ENCODE assay signal across 8 mouse cellular contexts in genomic region chr1:150099790-150100333, GRCm38 (mm10). TPM values are rescaled to one million over a fixed set of nuclear protein-coding genes. Genes with fewer than 3 reads are reported as not detected.
DNase-seq lines count a peak whose midpoint lies in the region; ATAC-seq lines count a peak whose summit lies in the region.

Gene Ptgs2, plus strand, starts transcription at chr1:150100031.

- peak within 1 kb of the TSS; percentile 54 for H3K9ac ChIP-seq in forebrain, embryonic 16.5 days (replicated peaks; ENCODE audit: low read depth, low read length)

- WGBS in forebrain, embryonic 16.5 days, result 0% methylated on average over 26 of the region's 26 CpGs

- H3K9me3 ChIP-seq in forebrain, embryonic 16.5 days (ENCODE audit: control insufficient read depth, low read length), result no peaks in the 10 kb centered on the region

- ATAC-seq in forebrain, embryonic 16.5 days, result peak; percentile 92

- H3K4me1 ChIP-seq in forebrain, embryonic 16.5 days (replicated peaks; ENCODE audit: control insufficient read depth, insufficient read depth, low read length), result peaks cover 10% of the 10 kb centered on the region

- no peaks in the 10 kb centered on the region for H3K27me3 ChIP-seq in forebrain, embryonic 16.5 days (replicated peaks; ENCODE audit: control insufficient read depth, insufficient read depth, low read length)

- peak within 1 kb of the TSS; percentile 96 for H3K4me2 ChIP-seq in forebrain, embryonic 16.5 days (ENCODE audit: low read length)

- H3K27ac ChIP-seq in forebrain, embryonic 16.5 days (ENCODE audit: low read length), result no peak within 1 kb of the TSS

- H3K36me3 ChIP-seq in forebrain, embryonic 16.5 days (ENCODE audit: control insufficient read depth, insufficient read depth), result no peaks in the 10 kb centered on the region

- H3K4me3 ChIP-seq in forebrain, embryonic 16.5 days (replicated peaks; ENCODE audit: low read length), result peak within 1 kb of the TSS; percentile 50

- DNase-seq in 3T3-L1 (ENCODE audit: low read depth, low spot score), result peak; percentile 94
- DNase-seq in adrenal gland, postnatal 10 days, result peak; percentile 42
- DNase-seq in heart, postnatal 4 days, result peak; percentile 40
- DNase-seq in layer of hippocampus, postnatal 14 days (ENCODE audit: low spot score in 2 of 2), result peak; percentile 16 to 42
- peak; percentile 42 for DNase-seq in lung, postnatal 14 days
- peak; percentile 10 for DNase-seq in ovary, adult 18-20 months (ENCODE audit: low spot score)
- DNase-seq in urinary bladder, adult 2 months (ENCODE audit: low spot score), result peak; percentile 48

RNA-seq across cellular contexts. Expression of gene Ptgs2, which starts in this region (rescaled TPM):
- under 1 TPM; 0.36 to 0.87 TPM for total RNA-seq in adrenal gland, postnatal 10 days (2021)
- polyA plus RNA-seq in forebrain, embryonic 16.5 days (2015; fragmentation: Nextera tagmentation; extraction: Ambion mirVana), result not detected in 2 replicates
- total RNA-seq in heart, postnatal 4 days (2021), result under 1 TPM; 0.29 to 0.32 TPM
- total RNA-seq in layer of hippocampus, postnatal 14 days (2021), result 10 to 100 TPM; 14.8 to 15.6 TPM
- polyA plus RNA-seq in urinary bladder, adult 2 months (2012; rRNA removed), result 5.5 and 5.9 TPM in 2 replicates

Comparison
In these comparisons a context has a peak if more than half of its experiments do, and no peak if none do; other contexts are left out.
1. RNA of gene Ptgs2 (total RNA-seq): 14.8 to 15.6 TPM in layer of hippocampus, postnatal 14 days; 0.36 to 0.87 TPM in adrenal gland, postnatal 10 days and 0.29 to 0.32 TPM in heart, postnatal 4 days; every median in the first group is over 4 times any median in the second.
2. Peak in DNase-seq in adrenal gland, postnatal 10 days; RNA of the gene not detected or under 1 TPM.
3. Peak in ATAC-seq, H3K4me3 ChIP-seq, H3K9ac ChIP-seq and H3K4me2 ChIP-seq in forebrain, embryonic 16.5 days; RNA of the gene not detected or under 1 TPM.
4. Peak in DNase-seq in heart, postnatal 4 days; RNA of the gene not detected or under 1 TPM.
5. DNase-seq: peak in every context shown above with its lines; median percentile 94 in 3T3-L1; 48 in urinary bladder, adult 2 months; 42 in adrenal gland, postnatal 10 days; 42 in lung, postnatal 14 days; 40 in heart, postnatal 4 days; 29 in layer of hippocampus, postnatal 14 days; 10 in ovary, adult 18-20 months.